Mouse (Mus musculus) heart, embryonic 11.5 days (tissue): ENCODE data around the gene Morn3. TPM values are rescaled to one million over a fixed set of nuclear protein-coding genes. Genes with fewer than 3 reads are reported as not detected.

Experiments
- ATAC-seq: fragments of 200-750 bp; cut with Nextera tagmentation; replicated peaks from 2 replicates; pipeline ENCODE4 v1.8.0; 2017; ENCODE audit warnings: moderate library complexity; ENCODE audit not compliant: insufficient number of reproducible peaks, low FRiP score, low TSS enrichment
- H3K27ac ChIP-seq: fragments of 300-500 bp; sonication (generic); 2 replicates; pipeline ENCODE4 v1.5.1; 2014; ENCODE audit warnings: mild to moderate bottlenecking, low read depth, low read length
- H3K27me3 ChIP-seq: fragments of 300-500 bp; sonication (generic); 2 replicates; pipeline ENCODE4 v1.6.1; 2014; ENCODE audit warnings: mild to moderate bottlenecking, low read length, mixed read lengths; ENCODE audit not compliant: control insufficient read depth, insufficient read depth
- H3K36me3 ChIP-seq: fragments of 300-500 bp; sonication (generic); 2 replicates; pipeline ENCODE4 v1.6.1; 2014; ENCODE audit warnings: mild to moderate bottlenecking, low read length, moderate library complexity, mixed read lengths; ENCODE audit not compliant: control insufficient read depth, insufficient read depth
- H3K4me1 ChIP-seq: fragments of 300-500 bp; sonication (generic); 2 replicates; pipeline ENCODE4 v1.6.1; 2014; ENCODE audit warnings: low read length; ENCODE audit not compliant: control insufficient read depth, insufficient read depth
- H3K4me2 ChIP-seq: fragments of 300-500 bp; sonication (generic); 2 replicates; pipeline ENCODE4 v1.6.1; 2014; ENCODE audit warnings: mild to moderate bottlenecking, moderate library complexity
- H3K4me3 ChIP-seq: fragments of 300-500 bp; sonication (generic); 2 replicates; pipeline ENCODE4 v1.5.1; 2014; ENCODE audit warnings: low read depth, low read length
- H3K9ac ChIP-seq: fragments of 300-500 bp; sonication (generic); 2 replicates; pipeline ENCODE4 v1.6.1; 2014; ENCODE audit warnings: mild to moderate bottlenecking, low read depth, low read length, moderate library complexity
- H3K9me3 ChIP-seq: fragments of 300-500 bp; sonication (generic); replicated peaks from 2 replicates; pipeline ENCODE4 v1.6.1; 2016; ENCODE audit warnings: low read length; ENCODE audit not compliant: control insufficient read depth
- WGBS: fragments of 180-500 bp; shearing (Covaris S2); extraction: QIAGEN DNeasy Blood & Tissue Kit; methylation state at CpG from one replicate; pipeline ENCODE4 v1.1.7; 2014; ENCODE audit not compliant: insufficient replicate concordance; 5-methylcytosine and 5-hydroxymethylcytosine counted together
- polyA plus RNA-seq: library from polyadenylated mRNA; unstranded; fragments of >200 nt; fragmentation: Nextera tagmentation; extraction: Ambion mirVana; gene quantifications from 2 replicates; pipeline ENCODE4 v1.2.1, GENCODE M21; 2014

Morn3 gene
- polyA plus RNA-seq, 1 experiment from 2014 or later = 0.69 TPM

DNA sequence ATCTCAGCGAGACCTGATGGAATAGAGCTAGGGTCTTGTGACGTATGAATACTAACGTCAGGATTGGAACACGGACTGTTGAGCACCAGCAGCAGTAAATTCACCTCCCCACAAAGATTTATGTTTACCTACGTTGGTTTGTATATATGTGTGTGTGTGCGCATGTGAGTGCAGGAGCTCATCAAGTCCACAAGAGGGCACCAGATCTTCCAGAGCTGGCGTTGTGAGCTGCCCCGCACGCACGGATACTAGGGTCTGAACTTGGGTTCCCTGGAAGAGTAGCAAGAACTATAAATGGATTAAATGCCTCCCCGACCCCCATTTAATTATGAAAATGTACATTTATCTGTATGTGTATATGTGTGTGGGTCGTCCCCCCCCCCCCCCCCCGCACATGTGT lies 33.7 kb upstream of the Morn3 start:
- no peaks in the 10 kb centered on the region for H3K36me3 ChIP-seq
- no peak overlapping the region for H3K4me3 ChIP-seq
- H3K4me1 ChIP-seq = peaks cover 16% of the 10 kb centered on the region
- no peak for ATAC-seq
- 94% methylated on average over 12 of the region's 13 CpGs for WGBS
- no peak overlapping the region for H3K4me2 ChIP-seq
- no peak overlapping the region for H3K27ac ChIP-seq
- H3K9ac ChIP-seq = no peak overlapping the region
- H3K9me3 ChIP-seq = no peaks in the 10 kb centered on the region
- H3K27me3 ChIP-seq = no peaks in the 10 kb centered on the region

DNA sequence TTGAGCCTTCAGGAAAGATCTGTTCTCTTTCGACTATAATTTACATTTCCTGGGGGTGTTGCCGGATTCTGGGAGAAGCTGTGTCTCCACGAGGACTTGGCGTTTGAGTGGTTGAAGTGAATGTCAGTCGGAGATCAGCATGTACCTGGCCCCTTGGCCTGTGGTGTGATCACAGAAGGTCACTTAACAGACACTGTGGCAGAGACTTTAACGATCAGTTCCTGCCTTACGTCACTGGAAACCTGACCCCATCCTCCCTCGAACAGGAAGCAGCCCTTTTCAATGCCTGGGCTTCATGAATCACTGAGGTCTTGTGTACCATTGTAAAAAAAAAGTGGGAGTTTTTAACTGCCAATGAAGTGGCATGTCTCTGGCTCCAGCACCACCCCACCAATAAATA lies 33.2 kb upstream of the Morn3 start:
- Histone ChIP-seq H3K36me3 (no peaks in the 10 kb centered on the region), H3K4me2 (no peak overlapping the region), H3K9ac (no peak overlapping the region), H3K4me3 (no peak overlapping the region), H3K27me3 (no peaks in the 10 kb centered on the region), H3K4me1 (peaks cover 18% of the 10 kb centered on the region), H3K9me3 (no peaks in the 10 kb centered on the region), H3K27ac (0 out of 2 replicates have a peak overlapping the region, but pooled peaks have one; percentile 1)
- WGBS = 61% methylated on average over 8 of the region's 8 CpGs
- ATAC-seq = no peak

- 70% methylated on average over 1 of the region's 1 CpGs for WGBS
- Histone ChIP-seq H3K9ac (no peak overlapping the region), H3K4me3 (no peak overlapping the region), H3K4me2 (no peak overlapping the region), H3K27ac (peak overlapping the region; percentile 1; the same call in 1 of the 2 replicates), H3K9me3 (no peaks in the 10 kb centered on the region), H3K27me3 (no peaks in the 10 kb centered on the region), H3K4me1 (peaks cover 18% of the 10 kb centered on the region), H3K36me3 (no peaks in the 10 kb centered on the region)
- ATAC-seq = no peak
Observed at GRCm38 (mm10) chr5:123079568-123079967, 32.8 kb upstream of the Morn3 start.

GRCm38 (mm10) chr5:123076419-123077281 lies 29.8 kb upstream of the Morn3 start:
- Histone ChIP-seq H3K36me3 (no peaks in the 10 kb centered on the region), H3K4me3 (peak overlapping the region; percentile 80), H3K27me3 (no peaks in the 10 kb centered on the region), H3K4me1 (peaks cover 18% of the 10 kb centered on the region), H3K4me2 (peak overlapping the region; percentile 99), H3K9me3 (no peaks in the 10 kb centered on the region), H3K27ac (peak overlapping the region; percentile 64), H3K9ac (peak overlapping the region; percentile 85)
- 3% methylated on average over 35 of the region's 35 CpGs for WGBS
- peak; percentile 69 for ATAC-seq

DNA sequence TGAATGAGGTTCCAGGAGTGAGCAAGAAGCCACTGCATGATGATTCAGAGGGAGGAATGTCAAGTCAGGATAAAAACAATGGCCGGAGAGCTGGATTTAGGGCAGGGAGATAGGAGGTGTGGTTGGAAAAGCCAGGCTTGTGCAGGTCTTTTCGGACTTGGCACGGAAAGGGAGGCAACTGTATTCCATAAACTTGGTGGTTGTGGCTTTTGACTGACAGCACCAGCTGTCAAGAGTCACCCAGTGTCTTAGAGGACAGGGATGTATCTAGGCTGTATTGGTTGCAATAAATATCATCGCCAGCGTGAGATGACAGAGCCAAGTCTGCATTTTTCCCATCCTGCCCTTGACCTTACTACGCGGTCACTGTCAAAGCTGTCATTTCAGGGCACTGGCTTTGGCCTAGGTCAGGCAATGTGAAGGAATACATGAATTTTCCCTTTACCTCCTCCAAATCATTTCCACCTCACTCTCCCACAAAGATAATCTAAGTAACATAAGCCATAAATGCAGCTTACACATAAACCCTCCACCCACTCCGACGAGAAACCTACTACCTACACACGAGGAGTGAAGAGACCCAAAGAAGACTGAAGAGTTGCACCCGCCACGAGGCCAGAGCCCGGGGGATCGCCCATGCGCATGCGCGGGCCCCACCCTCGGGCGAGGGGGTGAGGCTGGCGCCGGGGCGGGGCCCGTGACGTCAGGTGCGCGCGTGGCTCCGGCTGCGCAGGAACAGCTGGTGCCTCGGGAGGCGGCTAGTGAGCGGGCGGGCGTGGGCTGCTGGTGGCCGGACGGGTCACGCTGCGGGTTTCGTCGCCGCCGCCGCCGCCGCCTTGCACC lies 29.0 kb upstream of the Morn3 start:
- H3K27ac ChIP-seq = peak overlapping the region; percentile 64

DNA sequence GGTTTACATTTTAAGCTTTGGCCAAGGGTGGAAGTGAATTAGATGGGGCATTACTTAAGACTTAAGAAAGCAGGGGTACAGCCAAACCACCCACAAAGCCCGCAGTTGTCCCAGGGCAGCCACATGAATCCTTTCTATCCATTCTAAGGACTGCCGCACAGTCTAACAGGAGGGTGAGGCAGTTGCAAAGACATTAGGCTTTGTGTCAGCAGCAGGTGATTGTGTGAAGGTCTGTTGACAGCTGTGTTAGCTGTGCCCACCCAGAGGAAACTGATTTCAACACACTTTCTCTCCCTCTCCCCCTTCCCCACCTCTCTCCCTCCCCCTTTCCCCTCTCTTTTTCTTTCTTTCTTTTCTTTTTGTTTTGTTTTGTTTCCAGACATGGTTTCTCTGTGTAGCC lies 21.9 kb upstream of the Morn3 start:
- Histone ChIP-seq H3K27me3 (no peaks in the 10 kb centered on the region), H3K36me3 (no peaks in the 10 kb centered on the region), H3K4me2 (no peak overlapping the region), H3K4me3 (no peak overlapping the region), H3K4me1 (0 out of 2 replicates have a peak, but pooled peaks cover 3% of the 10 kb centered on the region), H3K9ac (no peak overlapping the region), H3K9me3 (no peaks in the 10 kb centered on the region), H3K27ac (no peak overlapping the region)
- WGBS = 86% methylated on average over 2 of the region's 2 CpGs
- ATAC-seq = no peak

More for the DNA sequence above, 29.0 kb upstream of the Morn3 start:
- H3K4me2 ChIP-seq = peak overlapping the region; percentile 99
- H3K4me1 ChIP-seq = peaks cover 18% of the 10 kb centered on the region
- peak overlapping the region; percentile 85 for H3K9ac ChIP-seq
- ATAC-seq = peak; percentile 91
- H3K4me3 ChIP-seq = peak overlapping the region; percentile 80
- no peaks in the 10 kb centered on the region for H3K36me3 ChIP-seq
- no peaks in the 10 kb centered on the region for H3K27me3 ChIP-seq
- no peaks in the 10 kb centered on the region for H3K9me3 ChIP-seq
- 8% methylated on average over 44 of the region's 45 CpGs for WGBS

DNA sequence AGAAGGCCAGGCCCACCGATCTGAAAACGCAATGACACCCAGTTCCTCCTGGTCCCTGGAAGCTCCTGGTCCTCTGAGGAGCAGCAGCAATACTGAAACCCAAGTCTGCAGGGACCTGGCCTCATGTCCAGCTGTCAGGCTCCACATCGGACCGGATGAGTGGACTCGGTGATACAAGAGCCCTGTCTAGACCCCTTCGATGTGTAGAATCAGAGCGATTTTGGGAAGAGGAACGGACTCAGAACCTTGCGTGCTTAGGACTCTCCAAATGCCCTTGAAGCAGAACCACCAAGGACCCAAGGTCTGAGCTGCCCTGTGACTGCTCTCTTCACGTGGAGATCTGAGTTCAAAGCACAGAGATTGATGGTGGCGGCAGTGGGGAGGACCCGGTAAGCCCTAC lies 21.3 kb upstream of the Morn3 start, which contains the start of gene Tmem120b:
Gene Tmem120b, plus strand, starts transcription at position 301 of the 400 bp plus-strand sequence.
- H3K27ac ChIP-seq = peak within 1 kb of the TSS; percentile 29; the same call in 1 of the 2 replicates
- no peaks in the 10 kb centered on the region for H3K9me3 ChIP-seq
- H3K36me3 ChIP-seq = no peaks in the 10 kb centered on the region
- H3K4me2 ChIP-seq = 0 out of 2 replicates have a peak within 1 kb of the TSS, but pooled peaks have one; percentile 24
- no peak within 1 kb of the TSS for H3K9ac ChIP-seq
- H3K4me3 ChIP-seq = no peak within 1 kb of the TSS
- H3K4me1 ChIP-seq = 0 out of 2 replicates have a peak, but pooled peaks cover 3% of the 10 kb centered on the region
- ATAC-seq = no peak
- 86% methylated on average over 12 of the region's 12 CpGs for WGBS
- no peaks in the 10 kb centered on the region for H3K27me3 ChIP-seq

- H3K4me2 ChIP-seq = 0 out of 2 replicates have a peak overlapping the region, but pooled peaks have one; percentile 24
- no peaks in the 10 kb centered on the region for H3K36me3 ChIP-seq
- no peaks in the 10 kb centered on the region for H3K9me3 ChIP-seq
- no peak overlapping the region for H3K9ac ChIP-seq
- no peaks in the 10 kb centered on the region for H3K27me3 ChIP-seq
- H3K4me3 ChIP-seq = no peak overlapping the region
- WGBS = 15% methylated on average over 6 of the region's 6 CpGs
- H3K4me1 ChIP-seq = 0 out of 2 replicates have a peak, but pooled peaks cover 3% of the 10 kb centered on the region
- ATAC-seq = 0 out of 2 replicates have a peak, but pooled peaks have one; percentile 35
- peak overlapping the region; percentile 29; the same call in 1 of the 2 replicates for H3K27ac ChIP-seq
Observed at GRCm38 (mm10) chr5:123067395-123067995, 20.7 kb upstream of the Morn3 start.
